Mouse (Mus musculus) limb, embryonic 13.5 days (tissue): ENCODE measurements around the gene Tigd3. TPM values are rescaled to one million over a fixed set of nuclear protein-coding genes. Genes with fewer than 3 reads are reported as not detected.

ENCODE experiments used
- ATAC-seq: fragments of 200-750 bp; cut with Nextera tagmentation; 2 replicates; pipeline ENCODE4 v1.8.0; 2017; ENCODE audit warnings: low read depth, moderate number of reproducible peaks, moderate TSS enrichment; ENCODE audit not compliant: low FRiP score
- H3K27ac ChIP-seq: fragments of 300-500 bp; sonication (generic); 2 replicates; pipeline ENCODE4 v1.5.1; 2015; ENCODE audit warnings: inconsistent platforms, mild to moderate bottlenecking, moderate library complexity
- H3K27me3 ChIP-seq: fragments of 300-500 bp; sonication (generic); 2 replicates; pipeline ENCODE4 v1.6.1; 2015; ENCODE audit warnings: mild to moderate bottlenecking, inconsistent platforms
- H3K36me3 ChIP-seq: fragments of 300-500 bp; sonication (generic); 2 replicates; pipeline ENCODE4 v1.6.1; 2015; ENCODE audit warnings: inconsistent platforms, mild to moderate bottlenecking, moderate library complexity
- H3K4me1 ChIP-seq: fragments of 300-500 bp; sonication (generic); 2 replicates; pipeline ENCODE4 v1.6.1; 2015; ENCODE audit warnings: inconsistent platforms
- H3K4me2 ChIP-seq: fragments of 300-500 bp; sonication (generic); replicated peaks from 2 replicates; pipeline ENCODE4 v1.6.1; 2015; ENCODE audit warnings: inconsistent platforms, mild to moderate bottlenecking, moderate library complexity
- H3K4me3 ChIP-seq: fragments of 300-500 bp; sonication (generic); 2 replicates; pipeline ENCODE4 v1.5.1; 2015; ENCODE audit warnings: moderate library complexity, mild to moderate bottlenecking, inconsistent platforms
- H3K9ac ChIP-seq: fragments of 300-500 bp; sonication (generic); 2 replicates; pipeline ENCODE4 v1.6.1; 2015; ENCODE audit warnings: mild to moderate bottlenecking, inconsistent platforms
- H3K9me3 ChIP-seq: fragments of 300-500 bp; sonication (generic); 2 replicates; pipeline ENCODE4 v1.6.1; 2016; ENCODE audit warnings: inconsistent platforms
- WGBS: fragments of 180-500 bp; shearing (Covaris S2); methylation state at CpG from one replicate; pipeline ENCODE4 v1.1.7; 2015; 5-methylcytosine and 5-hydroxymethylcytosine counted together
- polyA plus RNA-seq: library from polyadenylated mRNA; unstranded; fragments of >200 nt; fragmentation: Nextera tagmentation; extraction: Ambion mirVana; gene quantifications from 2 replicates; pipeline ENCODE4 v1.2.1, GENCODE M21; 2015

Gene Tigd3
- polyA plus RNA-seq, 1 experiment from 2014 or later = 5.5 TPM

GRCm38 (mm10) chr19:5850860-5851259, 43.1 kb downstream of the Tigd3 start:
- Histone ChIP-seq H3K4me2 (no peak overlapping the region), H3K36me3 (peaks cover 35% of the 10 kb centered on the region), H3K4me3 (no peak overlapping the region), H3K27ac (no peak overlapping the region), H3K27me3 (no peaks in the 10 kb centered on the region), H3K4me1 (peaks cover 44% of the 10 kb centered on the region), H3K9ac (no peak overlapping the region), H3K9me3 (no peaks in the 10 kb centered on the region)
- 78% methylated on average over 3 of the region's 3 CpGs for WGBS
- no peak for ATAC-seq

GRCm38 (mm10) chr19:5849843-5850527, 44.0 kb downstream of the Tigd3 start:
- Histone ChIP-seq H3K4me2 (peak overlapping the region; percentile 71; the same call in 1 of the 2 replicates), H3K4me1 (peaks cover 50% of the 10 kb centered on the region), H3K9me3 (no peaks in the 10 kb centered on the region), H3K36me3 (peaks cover 26% of the 10 kb centered on the region), H3K4me3 (no peak overlapping the region), H3K27me3 (no peaks in the 10 kb centered on the region), H3K9ac (0 out of 2 replicates have a peak overlapping the region, but pooled peaks have one; percentile 31), H3K27ac (0 out of 2 replicates have a peak overlapping the region, but pooled peaks have one; percentile 12)
- 30% methylated on average over 11 of the region's 11 CpGs for WGBS
- peak; percentile 4; the same call in 1 of the 2 replicates for ATAC-seq

DNA sequence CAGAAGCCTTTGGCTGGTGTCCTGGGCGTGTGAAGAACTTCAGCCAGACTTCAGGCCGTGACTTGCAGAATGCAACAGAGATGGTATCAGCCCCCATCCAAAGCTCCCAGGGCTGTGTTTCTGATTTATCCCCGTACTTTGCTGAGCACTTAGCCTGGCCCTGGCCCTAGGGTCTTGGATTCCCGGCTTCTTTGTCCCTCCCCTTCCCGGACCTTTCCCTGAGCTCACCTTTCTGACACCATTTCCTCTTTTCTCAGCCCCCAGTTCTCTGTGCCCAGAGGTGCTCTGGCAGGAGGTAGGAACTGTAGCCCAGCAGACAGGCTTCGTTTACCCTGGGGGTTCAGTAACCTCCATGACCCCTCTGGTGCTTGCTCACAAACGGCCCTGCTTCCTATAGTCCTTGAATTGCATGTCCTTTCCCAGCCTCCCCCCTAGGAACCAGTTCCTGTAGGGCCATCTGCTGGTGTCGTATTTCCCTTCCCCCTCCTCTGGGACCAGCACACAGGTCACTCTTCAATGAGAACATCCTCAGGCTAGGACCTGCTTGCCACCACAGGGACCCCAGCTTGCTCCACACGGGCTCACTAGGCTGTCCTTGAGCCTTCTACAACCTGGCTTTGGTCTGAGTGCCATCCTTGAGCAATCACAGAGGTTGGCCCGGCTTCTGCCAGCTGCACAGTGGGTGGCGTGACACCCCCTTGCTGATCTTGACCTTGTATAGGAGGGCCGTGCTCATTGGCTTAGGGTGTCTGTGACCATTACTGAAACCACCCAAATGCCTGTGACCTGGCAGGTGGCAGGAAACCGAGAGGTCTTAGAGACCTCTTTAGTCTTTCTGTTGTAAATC, 44.9 kb downstream of the Tigd3 start:
- H3K4me3 ChIP-seq = 0 out of 2 replicates have a peak overlapping the region, but pooled peaks have one; percentile 0
- peaks cover 20% of the 10 kb centered on the region for H3K36me3 ChIP-seq
- WGBS = 29% methylated on average over 13 of the region's 13 CpGs
- H3K9me3 ChIP-seq = no peaks in the 10 kb centered on the region
- H3K4me2 ChIP-seq = peak overlapping the region; percentile 71
- H3K27me3 ChIP-seq = no peaks in the 10 kb centered on the region
- ATAC-seq = no peak
- peaks cover 59% of the 10 kb centered on the region for H3K4me1 ChIP-seq
- H3K9ac ChIP-seq = peak overlapping the region; percentile 56
- peak overlapping the region; percentile 97 for H3K27ac ChIP-seq

DNA sequence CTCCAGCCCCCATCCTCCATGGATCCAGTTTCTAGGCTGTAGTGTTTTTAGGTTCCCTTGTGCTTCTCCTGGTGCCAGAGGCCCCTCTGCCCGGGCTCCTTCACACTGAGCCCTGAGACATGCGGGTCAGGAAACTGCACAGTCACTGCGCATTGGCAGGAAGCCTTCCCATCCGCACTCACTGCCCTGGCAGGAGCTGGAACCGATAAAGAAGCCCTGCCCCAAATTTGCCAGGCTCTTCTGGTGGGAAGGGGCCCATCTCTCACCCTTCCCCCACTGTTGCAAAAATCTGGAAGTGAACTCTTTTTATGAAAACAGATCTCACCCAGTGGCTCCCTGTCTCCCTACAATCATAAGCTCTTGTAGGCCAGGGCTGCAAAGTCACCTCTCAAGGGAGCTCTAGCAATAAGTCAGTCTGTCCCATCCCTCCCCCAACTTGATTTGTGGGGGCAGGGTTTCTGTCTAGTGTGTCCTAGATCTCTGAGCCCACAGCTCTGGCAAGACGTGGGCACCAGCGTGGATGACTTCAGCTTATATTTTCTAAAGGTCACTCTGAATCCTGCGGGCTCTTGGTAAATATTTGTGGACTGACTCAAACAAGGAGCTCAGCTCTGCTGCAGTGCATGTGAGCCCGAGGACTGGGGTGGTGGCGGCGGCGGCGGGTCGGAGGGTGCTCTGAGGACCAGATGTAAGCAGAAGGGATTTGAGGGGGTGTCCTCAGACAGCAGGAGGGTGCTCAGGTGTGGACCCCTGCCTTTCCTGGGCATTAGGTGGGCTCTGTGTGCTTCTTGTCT, 45.7 kb downstream of the Tigd3 start:
- Histone ChIP-seq H3K4me3 (0 out of 2 replicates have a peak overlapping the region, but pooled peaks have one; percentile 42), H3K27me3 (no peaks in the 10 kb centered on the region), H3K9ac (peak overlapping the region; percentile 56), H3K4me2 (peak overlapping the region; percentile 71), H3K36me3 (peaks cover 20% of the 10 kb centered on the region), H3K4me1 (peaks cover 68% of the 10 kb centered on the region), H3K27ac (peak overlapping the region; percentile 97), H3K9me3 (no peaks in the 10 kb centered on the region)
- 47% methylated on average over 14 of the region's 14 CpGs for WGBS
- ATAC-seq = no peak

DNA sequence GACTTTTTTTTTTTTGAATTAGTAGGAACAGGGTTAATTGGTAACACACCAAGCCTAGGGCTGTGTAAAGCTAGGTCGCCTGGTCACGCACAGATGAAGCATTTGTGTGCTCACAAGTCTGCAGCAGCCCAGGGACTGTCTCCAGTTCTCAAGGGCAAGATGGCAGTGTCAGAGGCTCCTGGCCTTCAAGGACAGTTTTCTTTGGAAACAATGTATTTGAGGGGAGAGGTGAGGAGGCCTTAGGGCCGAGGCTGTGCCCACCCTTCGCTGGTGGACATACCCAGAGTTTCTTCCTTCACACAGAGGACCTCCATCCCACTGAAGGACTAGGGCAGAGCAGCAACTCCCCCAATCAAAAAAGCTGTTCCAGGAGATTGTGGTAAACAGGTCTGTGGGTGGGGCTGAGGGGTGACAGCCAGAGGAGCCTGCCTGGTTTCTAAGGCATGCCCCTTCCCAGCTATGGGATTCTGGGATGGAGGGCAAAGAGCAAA, 46.6 kb downstream of the Tigd3 start:
- peak overlapping the region; percentile 56 for H3K9ac ChIP-seq
- H3K27me3 ChIP-seq = no peaks in the 10 kb centered on the region
- no peak for ATAC-seq
- H3K27ac ChIP-seq = peak overlapping the region; percentile 97
- 40% methylated on average over 4 of the region's 4 CpGs for WGBS
- peak overlapping the region; percentile 42 for H3K4me3 ChIP-seq
- H3K36me3 ChIP-seq = peaks cover 11% of the 10 kb centered on the region
- H3K9me3 ChIP-seq = no peaks in the 10 kb centered on the region
- peak overlapping the region; percentile 71 for H3K4me2 ChIP-seq
- H3K4me1 ChIP-seq = peaks cover 76% of the 10 kb centered on the region

DNA sequence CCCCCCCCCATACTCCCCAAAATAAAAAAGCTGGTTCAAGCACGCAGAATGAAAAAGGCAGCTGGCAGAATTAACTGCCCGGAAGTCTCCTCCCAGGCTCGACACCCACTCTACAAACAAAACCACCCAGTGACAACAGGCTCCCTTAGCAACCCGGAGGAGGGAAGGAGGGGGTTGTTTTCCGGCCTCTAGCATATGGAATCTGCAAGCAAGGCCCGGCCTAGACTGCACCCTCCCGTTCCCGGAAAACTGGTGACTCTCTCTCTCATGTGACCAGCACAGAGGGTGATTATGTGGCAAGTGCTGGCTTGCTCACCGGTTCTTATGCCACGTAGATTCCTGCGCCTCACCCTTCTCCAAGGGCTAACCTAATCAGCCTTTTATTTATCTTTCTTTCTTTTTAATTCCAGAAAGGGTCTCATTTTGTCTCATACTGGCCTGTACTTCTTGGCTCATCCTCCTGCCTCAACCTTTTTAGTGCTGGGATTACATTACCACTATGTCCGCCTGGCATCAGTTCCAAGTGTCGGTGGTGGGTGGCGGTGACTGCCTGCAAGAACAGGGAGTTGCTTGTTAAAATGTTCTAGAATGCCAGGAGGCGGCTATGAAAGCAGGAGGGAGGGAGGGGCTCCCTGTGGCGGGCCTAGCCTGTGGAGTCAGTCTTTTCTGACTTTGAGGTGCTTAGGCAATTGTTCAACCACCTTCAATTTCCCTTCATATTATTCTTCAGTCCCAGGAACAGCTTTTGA, 47.2 kb downstream of the Tigd3 start:
- Histone ChIP-seq H3K9ac (peak overlapping the region; percentile 56), H3K36me3 (peaks cover 5% of the 10 kb centered on the region), H3K27ac (peak overlapping the region; percentile 97), H3K4me2 (peak overlapping the region; percentile 71), H3K9me3 (no peaks in the 10 kb centered on the region), H3K4me3 (peak overlapping the region; percentile 42), H3K27me3 (no peaks in the 10 kb centered on the region), H3K4me1 (peaks cover 82% of the 10 kb centered on the region)
- peak; percentile 84 for ATAC-seq
- 3% methylated on average over 16 of the region's 16 CpGs for WGBS

DNA sequence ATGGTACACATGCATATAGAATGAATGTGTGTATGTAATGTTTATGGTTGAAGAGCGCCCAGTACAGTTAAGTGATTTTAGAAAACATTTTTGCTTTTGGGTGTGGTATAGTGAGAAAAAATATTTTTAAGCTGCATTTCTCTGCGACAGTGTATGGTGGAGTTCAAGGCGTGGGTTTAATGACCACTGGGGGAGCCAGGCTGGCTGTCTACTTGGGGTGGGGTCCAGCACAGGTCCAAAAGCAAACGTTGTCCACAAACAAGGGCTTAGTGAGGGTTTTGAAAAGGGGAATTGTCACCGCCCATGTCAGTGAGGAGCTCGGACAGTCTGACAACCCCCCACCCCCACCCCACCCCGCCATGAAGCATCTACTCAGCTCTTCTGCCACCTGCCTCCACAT, 47.8 kb downstream of the Tigd3 start:
- 1% methylated on average over 7 of the region's 7 CpGs for WGBS
- H3K4me2 ChIP-seq = peak overlapping the region; percentile 71
- peak overlapping the region; percentile 56 for H3K9ac ChIP-seq
- H3K4me1 ChIP-seq = peaks cover 88% of the 10 kb centered on the region
- H3K27me3 ChIP-seq = no peaks in the 10 kb centered on the region
- no peaks in the 10 kb centered on the region for H3K9me3 ChIP-seq
- no peaks in the 10 kb centered on the region for H3K36me3 ChIP-seq
- peak overlapping the region; percentile 42 for H3K4me3 ChIP-seq
- H3K27ac ChIP-seq = peak overlapping the region; percentile 97
- peak; percentile 41; the same call in 1 of the 2 replicates for ATAC-seq

- Histone ChIP-seq H3K4me3 (peak overlapping the region; percentile 42), H3K4me1 (peaks cover 88% of the 10 kb centered on the region), H3K27me3 (no peaks in the 10 kb centered on the region), H3K36me3 (no peaks in the 10 kb centered on the region), H3K9ac (peak overlapping the region; percentile 68), H3K27ac (peak overlapping the region; percentile 97), H3K9me3 (no peaks in the 10 kb centered on the region), H3K4me2 (peak overlapping the region; percentile 71)
- WGBS = 5% methylated on average over 45 of the region's 45 CpGs
- peak; percentile 45 for ATAC-seq
Measured at GRCm38 (mm10) chr19:5845319-5846135, 48.4 kb downstream of the Tigd3 start.

DNA sequence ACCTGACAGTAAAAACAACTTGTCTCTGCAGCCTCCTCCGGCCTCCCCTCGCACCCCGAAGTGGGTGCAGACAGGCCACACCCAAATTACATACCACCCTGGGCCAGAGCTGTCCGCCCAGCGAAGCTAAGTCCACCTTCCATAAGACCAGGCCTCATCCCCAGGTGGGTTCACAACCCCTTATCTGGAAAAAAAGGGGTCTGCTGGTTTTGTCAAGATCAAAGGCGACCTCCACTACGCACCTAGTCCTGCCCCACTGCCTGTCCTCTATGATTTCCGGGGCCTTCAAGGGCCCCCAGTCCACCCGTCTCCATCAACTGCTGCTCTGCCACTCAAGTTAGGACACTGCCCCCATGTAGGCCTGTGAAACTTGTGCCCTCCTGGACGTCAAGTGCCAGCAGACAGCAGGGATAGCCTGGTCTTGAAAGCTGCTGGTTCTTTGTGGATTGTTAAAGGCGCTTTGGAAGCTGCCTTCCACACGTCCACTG, 49.1 kb downstream of the Tigd3 start:
- H3K27me3 ChIP-seq = no peaks in the 10 kb centered on the region
- H3K4me2 ChIP-seq = peak overlapping the region; percentile 71
- 73% methylated on average over 12 of the region's 12 CpGs for WGBS
- H3K4me1 ChIP-seq = peaks cover 89% of the 10 kb centered on the region
- ATAC-seq = no peak
- H3K9ac ChIP-seq = peak overlapping the region; percentile 68
- no peaks in the 10 kb centered on the region for H3K36me3 ChIP-seq
- H3K27ac ChIP-seq = peak overlapping the region; percentile 97
- H3K4me3 ChIP-seq = peak overlapping the region; percentile 42
- H3K9me3 ChIP-seq = no peaks in the 10 kb centered on the region
